Mouse (Mus musculus) frontal cortex, postnatal 25 days (tissue): ENCODE measurements around the gene Mcam.
A peak's percentile ranks its signal among the peaks of the same experiment; 100 is the strongest.

Source experiments
- DNase-seq, 2 experiments: peaks; one replicate each; pipeline ENCODE4 v3.0.0; 2022; ENCODE audit warnings: low spot score in 2 of 2

The Mcam gene

GRCm38 (mm10) chr9:44134101-44134850, at the start of gene Mcam:
TSS of gene Mcam (plus strand) at chr9:44134469.
- DNase-seq, result no peak

- peak; percentile 73 to 85 for DNase-seq
Measured at GRCm38 (mm10) chr9:44084659-44085229, 49.5 kb upstream of the Mcam start.

DNA sequence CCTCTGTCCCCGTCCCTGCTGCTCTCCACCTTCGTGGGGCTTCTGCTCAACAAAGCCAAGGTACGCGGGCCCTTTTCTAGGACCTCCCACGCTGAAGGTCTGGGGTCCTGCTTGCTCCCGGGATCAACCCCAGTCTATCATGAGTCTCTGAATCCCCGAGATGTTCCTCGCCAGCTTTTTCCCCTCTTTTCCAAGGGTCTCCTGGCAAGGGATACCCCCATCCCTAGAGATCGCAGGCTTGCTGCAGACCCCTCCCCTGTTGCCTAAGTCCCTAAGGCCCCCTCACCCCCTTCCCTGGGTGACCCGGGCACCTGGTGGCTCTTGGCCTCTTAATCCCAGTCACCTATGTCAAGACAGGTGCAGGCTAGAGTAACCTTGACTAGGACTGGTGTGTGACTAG, 49.0 kb upstream of the Mcam start:
- no peak for DNase-seq

- no peak for DNase-seq
Measured at GRCm38 (mm10) chr9:44085741-44086665, 48.3 kb upstream of the Mcam start.

GRCm38 (mm10) chr9:44086960-44087359, 47.3 kb upstream of the Mcam start:
- DNase-seq, result no peak

DNA sequence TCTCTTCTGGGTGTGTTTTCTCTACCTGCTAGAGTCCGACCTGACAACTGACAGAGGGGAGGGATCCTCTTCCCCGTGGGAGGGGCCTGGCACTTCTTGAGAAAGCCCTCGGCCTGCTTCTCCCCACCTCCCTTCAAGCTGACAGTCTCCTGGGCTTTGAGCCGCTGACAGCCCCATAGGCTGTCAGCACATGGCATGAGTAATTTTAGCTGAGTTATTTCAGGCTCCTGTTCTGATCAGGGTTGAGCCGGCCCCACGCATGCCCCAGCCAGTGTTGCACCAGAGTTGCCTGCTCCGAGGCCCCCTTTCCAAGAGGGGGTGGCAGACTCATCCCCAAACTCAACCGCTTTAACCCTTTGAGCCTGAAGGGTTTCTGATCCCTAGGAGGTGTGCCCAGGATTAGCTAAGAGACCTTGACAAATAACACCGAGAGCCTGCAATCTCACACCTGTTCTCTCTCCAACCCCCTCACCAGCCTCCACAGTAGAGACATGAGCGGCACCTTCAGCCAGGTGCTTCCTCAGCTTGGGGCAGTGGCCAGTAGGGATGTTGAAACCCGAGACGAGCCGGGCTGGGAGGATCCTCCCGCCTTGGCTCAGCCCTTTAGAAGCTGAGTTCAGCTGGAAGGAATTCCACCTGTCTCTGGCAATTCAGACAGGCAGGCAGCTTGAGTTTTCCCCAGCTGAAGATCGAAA, 46.4 kb upstream of the Mcam start:
- DNase-seq, result no peak

- no peak for DNase-seq
Measured at GRCm38 (mm10) chr9:44088877-44089608, 45.2 kb upstream of the Mcam start.

DNA sequence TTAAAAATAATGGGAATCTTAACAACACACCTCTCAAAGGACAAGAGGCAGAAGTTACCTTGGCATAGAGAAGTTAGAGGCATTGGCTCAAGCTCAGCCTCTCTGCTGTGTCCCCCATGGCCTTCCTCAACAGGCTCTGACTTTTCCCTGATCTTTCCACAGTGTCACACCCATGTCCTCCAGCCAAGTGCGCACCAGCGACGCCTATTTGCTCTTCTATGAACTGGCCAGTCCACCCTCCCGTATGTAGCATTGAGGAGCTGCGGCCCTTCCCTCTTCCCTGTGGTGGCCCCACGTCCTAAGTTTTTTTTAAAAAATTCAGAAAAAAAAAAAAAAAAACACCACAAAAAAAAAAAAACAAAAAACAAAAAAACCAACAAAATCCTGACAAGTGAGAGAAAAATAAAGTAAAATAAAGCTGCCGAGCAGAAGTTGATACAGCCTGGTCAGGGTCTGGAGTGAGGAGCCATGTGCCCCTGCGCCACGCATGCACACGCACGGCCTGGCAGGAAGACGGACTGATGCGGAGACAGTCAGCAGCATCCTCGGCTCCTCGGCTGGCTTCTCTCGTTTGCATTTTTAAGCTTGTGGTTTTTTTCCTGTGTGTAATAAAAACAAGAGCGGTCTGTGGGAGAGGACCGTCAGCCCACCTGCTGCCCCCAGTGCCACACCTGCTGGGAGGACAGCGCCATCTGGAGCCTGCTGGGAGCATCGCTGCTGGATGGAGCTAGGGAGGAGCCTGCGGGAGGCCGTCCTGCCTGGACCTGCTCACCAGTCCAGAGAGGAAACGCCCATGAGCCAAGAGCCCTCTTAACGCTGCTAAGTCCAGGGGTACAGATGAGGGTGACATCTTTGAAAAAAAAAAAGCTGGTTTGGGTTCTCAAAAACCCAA, 40.4 kb upstream of the Mcam start:
- DNase-seq, result peak; percentile 57 to 74

- DNase-seq, result no peak
Measured at GRCm38 (mm10) chr9:44094737-44095136, 39.5 kb upstream of the Mcam start.

DNA sequence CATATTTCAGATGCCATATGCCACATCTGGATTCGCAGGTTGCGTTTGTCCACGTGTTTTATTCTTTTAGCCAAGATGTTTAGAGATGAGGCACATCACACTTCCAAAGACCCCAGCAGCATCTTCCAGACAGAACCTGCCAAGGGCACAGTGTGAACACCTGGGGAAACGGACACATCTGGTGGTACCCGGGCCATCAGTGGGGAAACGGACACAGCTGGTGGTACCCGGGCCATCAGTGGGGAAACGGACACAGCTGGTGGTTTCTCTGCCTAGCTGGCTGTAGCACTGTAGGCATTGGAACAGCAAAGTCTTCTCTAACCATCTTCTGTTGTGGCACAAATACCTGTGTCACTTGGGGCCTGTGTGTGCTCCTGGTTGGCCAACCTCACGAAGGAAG, 38.5 kb upstream of the Mcam start:
- DNase-seq, result no peak

GRCm38 (mm10) chr9:44096536-44096935, 37.7 kb upstream of the Mcam start:
- peak in 1 of 2 experiments; percentile 45 for DNase-seq

DNA sequence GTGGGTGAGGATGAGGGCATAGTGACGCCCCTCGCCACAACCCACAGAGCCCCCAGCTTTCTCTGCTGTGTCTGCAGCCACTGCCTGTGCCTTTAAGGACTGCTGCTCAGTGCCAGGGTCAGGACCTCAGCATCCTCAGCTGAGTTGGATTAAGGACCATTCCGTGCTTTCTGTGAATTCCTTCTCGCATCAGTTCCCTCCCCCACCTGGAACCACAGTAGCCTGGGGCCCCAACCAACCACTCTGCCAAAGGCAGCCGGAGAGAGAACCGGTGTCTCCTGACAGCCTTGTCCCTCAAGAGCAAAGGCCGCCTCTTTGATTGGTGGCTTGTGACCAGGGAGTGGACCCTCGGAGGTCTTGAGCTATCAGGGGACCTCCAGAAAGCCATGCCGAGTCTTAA, 32.8 kb upstream of the Mcam start, which contains the start of gene Mfrp:
Gene Mfrp, plus strand, starts transcription at position 240 of the 400 bp plus-strand sequence.
- DNase-seq, result no peak

GRCm38 (mm10) chr9:44104881-44105280, 29.4 kb upstream of the Mcam start:
- no peak for DNase-seq

DNA sequence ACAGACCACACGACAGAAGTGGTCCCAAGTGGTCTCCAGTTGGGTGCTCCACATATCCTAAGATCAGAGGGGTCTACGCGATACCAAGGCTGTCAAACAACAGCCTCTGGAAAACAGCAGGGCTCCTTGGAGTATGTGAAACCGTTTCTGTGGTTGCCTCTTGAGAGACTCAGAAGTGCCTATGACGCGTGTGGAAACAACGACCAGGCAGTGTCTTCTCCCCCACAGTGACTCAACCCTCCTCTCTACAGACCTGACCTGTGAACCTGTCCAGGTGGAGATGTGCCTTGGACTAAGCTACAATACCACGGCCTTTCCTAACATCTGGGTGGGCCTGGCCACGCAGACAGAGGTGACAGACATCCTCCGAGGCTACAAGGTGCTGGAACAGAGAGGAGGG, 28.5 kb upstream of the Mcam start:
- DNase-seq, result no peak

- DNase-seq, result no peak
Measured at GRCm38 (mm10) chr9:44106182-44106581, 28.1 kb upstream of the Mcam start.

DNA sequence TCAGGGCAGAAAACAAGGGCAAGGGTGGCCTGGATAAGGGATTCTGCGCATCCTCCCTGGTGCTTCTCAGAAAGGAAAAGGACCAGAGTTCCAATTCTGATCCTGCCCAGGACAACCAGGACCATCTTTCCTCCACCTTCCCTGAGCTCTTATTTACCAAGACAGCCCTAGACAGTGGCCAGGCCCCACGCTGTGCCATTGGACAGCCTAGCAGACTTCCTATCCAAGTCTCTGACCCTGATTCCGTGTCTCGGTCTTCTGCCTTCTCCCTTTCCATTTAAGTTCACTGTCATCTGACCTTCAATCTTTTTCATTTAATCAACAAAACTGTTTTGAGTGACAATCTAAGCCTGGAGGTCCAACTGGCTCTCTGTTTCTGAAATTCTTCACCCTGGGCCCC, 27.7 kb upstream of the Mcam start:
- DNase-seq, result no peak

DNA sequence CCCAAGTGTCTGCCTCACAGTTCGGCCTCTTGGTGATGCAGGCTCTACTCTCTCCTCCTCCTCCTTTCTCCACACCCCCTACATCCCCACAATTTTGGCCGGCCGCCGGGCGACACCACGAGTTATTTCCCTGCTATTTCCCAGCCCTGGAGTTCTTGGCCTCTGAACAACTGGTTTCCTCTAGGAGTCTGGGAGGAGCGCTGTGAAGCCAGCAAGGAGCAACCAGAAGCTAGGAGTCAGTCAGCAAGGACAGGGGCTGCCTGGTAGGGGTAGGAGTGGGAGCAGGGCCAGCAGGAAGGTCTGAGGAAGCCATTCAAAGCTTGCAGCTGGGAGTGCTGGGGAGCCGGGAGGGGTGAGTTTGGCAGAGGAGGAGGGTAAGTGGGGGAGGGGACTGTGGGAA, 27.2 kb upstream of the Mcam start, which contains the start of gene C1qtnf5:
Gene C1qtnf5, plus strand, starts transcription at position 136 of the 400 bp plus-strand sequence.
- peak in 1 of 2 experiments; percentile 58 for DNase-seq

GRCm38 (mm10) chr9:44107557-44108179, 26.6 kb upstream of the Mcam start:
- DNase-seq, result no peak

DNA sequence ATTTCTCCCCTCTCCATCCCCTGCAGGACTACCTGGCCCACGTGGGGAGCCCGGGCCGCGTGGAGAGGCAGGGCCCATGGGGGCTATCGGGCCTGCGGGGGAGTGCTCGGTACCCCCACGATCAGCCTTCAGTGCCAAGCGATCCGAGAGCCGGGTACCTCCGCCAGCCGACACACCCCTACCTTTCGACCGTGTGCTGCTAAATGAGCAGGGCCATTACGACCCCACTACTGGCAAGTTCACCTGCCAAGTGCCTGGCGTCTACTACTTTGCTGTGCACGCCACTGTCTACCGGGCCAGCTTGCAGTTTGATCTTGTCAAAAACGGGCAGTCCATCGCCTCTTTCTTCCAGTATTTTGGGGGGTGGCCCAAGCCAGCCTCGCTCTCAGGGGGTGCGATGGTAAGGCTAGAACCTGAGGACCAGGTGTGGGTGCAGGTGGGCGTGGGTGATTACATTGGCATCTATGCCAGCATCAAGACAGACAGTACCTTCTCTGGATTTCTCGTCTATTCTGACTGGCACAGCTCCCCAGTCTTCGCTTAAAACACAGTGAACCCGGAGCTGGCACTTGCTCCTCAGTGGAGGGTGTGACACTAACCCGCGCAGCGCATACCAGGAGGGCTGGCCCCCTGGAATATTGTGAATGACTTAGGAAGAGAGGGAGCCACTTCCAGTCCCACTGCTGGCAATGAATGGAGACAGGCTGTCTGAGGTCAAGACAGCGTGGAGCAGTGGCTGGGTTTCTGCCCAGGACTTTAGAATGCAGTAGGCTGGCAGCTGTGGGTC, 25.8 kb upstream of the Mcam start:
- DNase-seq, result no peak
